Mouse (Mus musculus) gonadal fat pad, adult 2 months (tissue): Measurements from ENCODE around the gene Irs4. TPM values are rescaled to one million over a fixed set of nuclear protein-coding genes. Genes with fewer than 3 reads are reported as not detected.

Experiments used
- DNase-seq: peaks from one replicate; pipeline ENCODE4 v3.0.0-alpha.2; 2012; ENCODE audit warnings: low read depth
- polyA plus RNA-seq: library from polyadenylated mRNA; depleted of rRNA; stranded (reverse); fragments of >200 nt; gene quantifications from 2 replicates; pipeline ENCODE4 v1.2.3, GENCODE M21; 2012; rRNA removed

The Irs4 gene
- polyA plus RNA-seq = 0.42 and 0.65 TPM in 2 replicates

DNA sequence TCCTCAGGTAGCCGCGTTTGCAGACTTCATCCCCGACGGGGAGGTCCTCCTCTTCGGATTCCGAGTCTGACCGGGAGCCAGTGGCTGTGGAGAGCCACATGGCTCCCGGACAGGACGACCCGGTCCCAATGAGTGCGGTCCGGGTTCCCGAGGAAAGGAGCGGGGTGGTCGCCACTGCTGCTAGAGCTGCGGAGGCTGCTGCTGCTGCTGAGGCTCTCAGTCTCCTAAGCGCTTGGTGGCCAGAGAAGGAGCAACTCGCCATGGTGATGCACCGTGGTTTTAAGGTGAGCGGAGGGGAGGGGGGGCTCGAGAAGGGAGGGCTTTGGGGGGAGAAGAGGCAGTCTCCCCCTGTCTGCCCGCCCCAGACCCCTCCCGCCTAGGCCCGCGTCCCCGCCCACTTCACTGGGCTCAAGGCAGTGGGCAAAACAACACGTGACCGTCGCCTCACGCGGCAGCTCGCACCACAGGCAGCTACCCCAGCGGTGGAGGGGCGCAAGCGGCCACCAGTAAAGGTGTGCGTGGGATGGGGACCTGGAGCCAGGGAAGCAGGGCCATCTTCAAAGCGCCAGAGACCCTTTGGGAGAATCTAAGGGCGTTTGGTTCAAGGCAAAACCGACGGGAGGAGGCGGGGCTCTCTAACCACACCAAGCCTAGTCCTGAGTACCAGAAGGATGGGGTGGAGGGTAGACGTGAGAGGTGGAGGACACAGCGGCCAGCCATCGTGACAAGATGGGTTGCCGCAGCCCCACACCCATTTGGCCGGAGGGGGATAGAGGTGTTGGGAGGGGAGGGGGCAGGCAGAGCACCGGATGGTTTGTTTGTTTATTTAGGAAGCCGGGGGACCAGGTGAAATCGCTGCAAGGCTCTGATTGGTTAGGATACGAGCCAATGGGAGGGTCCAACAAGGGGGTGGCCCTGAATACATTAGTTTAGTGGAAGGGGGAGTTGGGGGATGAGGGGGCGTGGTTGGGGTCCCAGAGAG, at the start of gene Irs4:
Irs4 (minus strand) TSS at position 327 of the 982 bp plus-strand sequence.
- DNase-seq = no peak

DNA sequence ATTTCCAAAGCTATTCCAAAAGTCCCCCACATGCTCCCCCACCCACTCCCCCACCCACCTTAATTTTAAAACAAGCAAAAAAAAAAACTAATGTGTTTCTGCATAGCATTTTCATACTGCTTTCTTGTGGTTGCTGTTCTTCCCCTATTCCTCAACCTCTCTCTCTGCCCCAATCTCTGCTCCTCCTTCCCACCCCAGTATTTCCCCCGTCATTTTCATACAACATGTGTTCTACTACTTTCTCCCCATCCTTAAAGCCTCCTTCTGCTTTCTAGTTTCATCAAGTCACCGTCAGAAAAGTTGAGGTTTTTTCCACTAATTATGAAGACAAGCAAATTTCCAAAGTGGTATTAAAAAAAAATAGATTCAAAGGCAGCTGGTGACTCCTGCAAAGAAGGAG, 25.3 kb upstream of the Irs4 start:
- no peak for DNase-seq

DNA sequence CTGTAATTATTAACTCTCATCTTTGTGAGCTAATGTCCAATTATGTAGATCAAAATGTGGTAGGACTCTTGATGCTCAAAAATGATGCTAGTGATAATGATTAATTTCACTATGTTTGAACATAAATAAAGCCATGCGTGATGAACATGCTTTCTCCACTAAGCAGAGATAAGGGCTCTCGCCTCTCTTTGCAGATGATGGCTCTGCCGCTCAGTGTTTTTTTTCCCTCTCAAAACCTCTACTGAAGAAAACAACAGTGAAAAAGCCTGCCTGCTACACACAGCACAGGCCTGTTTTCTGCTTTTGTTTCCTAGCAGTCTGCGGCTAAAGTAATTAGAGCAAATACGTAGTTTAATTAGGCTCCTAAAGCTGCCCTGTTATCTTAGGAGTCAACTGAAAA, 4.5 kb upstream of the Irs4 start:
- DNase-seq = no peak

DNA sequence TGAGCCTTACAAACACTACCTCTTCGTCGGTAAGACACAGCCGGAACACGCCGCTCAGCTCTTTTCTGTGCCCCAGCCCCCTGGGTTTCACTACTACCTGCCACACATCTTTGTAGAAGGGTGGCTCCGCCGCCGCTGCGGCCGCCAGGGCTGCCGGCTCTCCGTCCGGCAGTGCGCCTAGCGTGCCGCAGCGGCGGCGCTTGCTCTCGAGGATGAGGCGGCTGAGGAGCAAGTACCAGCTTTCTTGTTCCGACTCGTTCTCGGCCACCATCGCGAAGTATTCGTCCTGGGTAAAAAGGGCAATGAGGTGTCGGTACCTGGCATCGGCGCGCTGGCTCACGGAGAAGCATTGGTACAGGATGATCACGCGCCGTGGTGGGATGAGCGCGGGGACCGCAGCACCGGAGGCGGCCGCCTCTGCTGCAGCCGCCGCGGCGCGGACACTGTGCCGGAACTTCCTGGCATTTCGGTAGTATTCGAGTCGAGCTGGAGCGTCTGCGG, 622 bp downstream of the Irs4 start:
- no peak for DNase-seq

DNA sequence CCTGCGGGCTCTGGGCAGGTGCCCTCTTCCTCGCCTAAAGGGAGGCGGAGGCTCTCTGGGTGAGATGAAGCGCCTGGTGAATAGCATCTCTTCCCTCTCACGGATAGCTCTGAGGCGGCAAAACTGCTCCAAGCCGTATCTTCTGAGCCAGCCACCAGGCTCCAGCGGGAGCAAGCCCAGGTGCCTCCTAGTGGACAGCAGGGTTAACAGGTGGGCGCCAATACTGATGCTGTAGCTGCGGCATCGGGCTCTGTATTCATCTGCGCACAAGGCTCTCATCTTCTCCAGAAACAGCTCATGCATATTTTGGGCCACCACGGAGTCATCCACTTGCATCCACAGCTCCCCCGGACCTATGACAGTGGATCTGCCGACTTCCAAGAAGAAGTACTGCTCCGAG, 1.1 kb downstream of the Irs4 start:
- DNase-seq = no peak

DNA sequence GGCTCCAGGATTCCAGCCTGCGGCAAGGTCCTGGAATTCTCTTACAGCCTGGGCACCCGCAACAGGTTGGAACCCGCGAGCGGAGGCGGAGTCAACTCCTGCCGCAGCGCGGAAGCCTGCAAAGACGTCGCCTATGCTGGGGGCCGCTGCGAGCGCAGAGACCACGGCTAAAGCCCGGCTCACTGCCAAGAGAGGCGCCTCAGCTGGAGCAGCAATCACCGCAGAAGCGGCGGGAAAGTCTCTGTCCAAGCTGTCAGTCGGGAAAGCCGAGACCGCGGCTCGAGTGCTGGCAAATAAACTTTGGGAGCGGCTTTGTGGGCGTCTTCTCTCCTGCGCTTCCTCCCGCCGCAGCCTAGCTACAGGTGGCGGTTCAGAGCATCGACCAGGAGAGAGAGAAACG, 3.3 kb downstream of the Irs4 start:
- DNase-seq = no peak

Other genes starting within 250 kb of the Irs4 start
- gene Col4a5, start 249.9 kb downstream of the Irs4 start, polyA plus RNA-seq = 17.0 and 18.1 TPM in 2 replicates
- gene Gm15294, start 150.0 kb upstream of the Irs4 start, polyA plus RNA-seq = not detected in 2 replicates